Mouse (Mus musculus) heart, embryonic 13.5 days (tissue): Measurements from ENCODE around the gene Hivep3. TPM values are rescaled to one million over a fixed set of nuclear protein-coding genes. Genes with fewer than 3 reads are reported as not detected.

Experiments
- ATAC-seq: fragments of 200-750 bp; cut with Nextera tagmentation; 2 replicates; pipeline ENCODE4 v1.8.0; 2017; ENCODE audit warnings: moderate TSS enrichment; ENCODE audit not compliant: insufficient number of reproducible peaks, low FRiP score, low TSS enrichment; ENCODE audit errors: extremely low read depth
- H3K27ac ChIP-seq: fragments of 300-500 bp; sonication (generic); replicated peaks from 2 replicates; pipeline ENCODE4 v1.5.1; 2015; ENCODE audit warnings: moderate library complexity, mild to moderate bottlenecking, inconsistent platforms
- H3K27me3 ChIP-seq: fragments of 300-500 bp; sonication (generic); replicated peaks from 2 replicates; pipeline ENCODE4 v1.6.1; 2015; ENCODE audit warnings: mild to moderate bottlenecking, inconsistent platforms
- H3K36me3 ChIP-seq: fragments of 300-500 bp; sonication (generic); 2 replicates; pipeline ENCODE4 v1.6.1; 2015; ENCODE audit warnings: mild to moderate bottlenecking, inconsistent platforms
- H3K4me1 ChIP-seq: fragments of 300-500 bp; sonication (generic); 2 replicates; pipeline ENCODE4 v1.6.1; 2015; ENCODE audit warnings: inconsistent platforms
- H3K4me2 ChIP-seq: fragments of 300-500 bp; sonication (generic); 2 replicates; pipeline ENCODE4 v1.6.1; 2015; ENCODE audit warnings: inconsistent platforms, mild to moderate bottlenecking, moderate library complexity
- H3K4me3 ChIP-seq: fragments of 300-500 bp; sonication (generic); 2 replicates; pipeline ENCODE4 v1.5.1; 2015; ENCODE audit warnings: moderate library complexity, mild to moderate bottlenecking, inconsistent platforms
- H3K9ac ChIP-seq: fragments of 300-500 bp; sonication (generic); 2 replicates; pipeline ENCODE4 v1.6.1; 2015; ENCODE audit warnings: inconsistent platforms, mild to moderate bottlenecking, moderate library complexity
- H3K9me3 ChIP-seq: fragments of 300-500 bp; sonication (generic); 2 replicates; pipeline ENCODE4 v1.6.1; 2016; ENCODE audit warnings: inconsistent platforms
- WGBS: fragments of 180-500 bp; shearing (Covaris S2); methylation state at CpG from one replicate; pipeline ENCODE4 v1.1.7; 2015; ENCODE audit warnings: mixed read lengths; 5-methylcytosine and 5-hydroxymethylcytosine counted together
- polyA plus RNA-seq: library from polyadenylated mRNA; unstranded; fragments of >200 nt; fragmentation: Nextera tagmentation; extraction: Ambion mirVana; gene quantifications from 2 replicates; pipeline ENCODE4 v1.2.1, GENCODE M21; 2015

Gene Hivep3
- polyA plus RNA-seq, 1 experiment from 2014 or later, result 5.0 TPM

- no peak overlapping the region for H3K9ac ChIP-seq
- H3K36me3 ChIP-seq, result no peaks in the 10 kb centered on the region
- H3K27ac ChIP-seq, result peak overlapping the region; percentile 50; the same call in 1 of the 2 replicates
- WGBS, result 57% methylated on average over 12 of the region's 12 CpGs
- H3K27me3 ChIP-seq, result peaks cover 19% of the 10 kb centered on the region; the same call in 1 of the 2 replicates
- no peak overlapping the region for H3K4me3 ChIP-seq
- peaks cover 23% of the 10 kb centered on the region for H3K4me1 ChIP-seq
- H3K9me3 ChIP-seq, result no peaks in the 10 kb centered on the region
- H3K4me2 ChIP-seq, result no peak overlapping the region
- ATAC-seq, result no peak
Measured at GRCm38 (mm10) chr4:119981047-119981720, 247.6 kb downstream of the Hivep3 start.

- H3K27me3 ChIP-seq, result peaks cover 16% of the 10 kb centered on the region; the same call in 1 of the 2 replicates
- peaks cover 25% of the 10 kb centered on the region for H3K4me1 ChIP-seq
- no peak overlapping the region for H3K4me3 ChIP-seq
- H3K4me2 ChIP-seq, result no peak overlapping the region
- no peaks in the 10 kb centered on the region for H3K9me3 ChIP-seq
- no peak for ATAC-seq
- no peak overlapping the region for H3K9ac ChIP-seq
- H3K27ac ChIP-seq, result no peak overlapping the region
- no peaks in the 10 kb centered on the region for H3K36me3 ChIP-seq
- WGBS, result 69% methylated on average over 5 of the region's 5 CpGs
Measured at GRCm38 (mm10) chr4:119986065-119986464, 252.5 kb downstream of the Hivep3 start.

- H3K4me3 ChIP-seq, result no peak overlapping the region
- peaks cover 22% of the 10 kb centered on the region for H3K4me1 ChIP-seq
- peaks cover 16% of the 10 kb centered on the region; the same call in 1 of the 2 replicates for H3K27me3 ChIP-seq
- no peak overlapping the region for H3K9ac ChIP-seq
- H3K4me2 ChIP-seq, result no peak overlapping the region
- H3K9me3 ChIP-seq, result no peaks in the 10 kb centered on the region
- H3K36me3 ChIP-seq, result no peaks in the 10 kb centered on the region
- ATAC-seq, result no peak
- H3K27ac ChIP-seq, result no peak overlapping the region
- WGBS, result 47% methylated on average over 5 of the region's 5 CpGs
Measured at GRCm38 (mm10) chr4:119986580-119987291, 253.2 kb downstream of the Hivep3 start.

- H3K4me3 ChIP-seq, result no peak overlapping the region
- H3K4me1 ChIP-seq, result peaks cover 27% of the 10 kb centered on the region
- ATAC-seq, result no peak
- H3K36me3 ChIP-seq, result no peaks in the 10 kb centered on the region
- no peaks in the 10 kb centered on the region for H3K9me3 ChIP-seq
- H3K9ac ChIP-seq, result no peak overlapping the region
- 56% methylated on average over 4 of the region's 4 CpGs for WGBS
- no peak overlapping the region for H3K27ac ChIP-seq
- no peak overlapping the region for H3K4me2 ChIP-seq
- H3K27me3 ChIP-seq, result peaks cover 16% of the 10 kb centered on the region; the same call in 1 of the 2 replicates
Measured at GRCm38 (mm10) chr4:119987376-119988087, 253.9 kb downstream of the Hivep3 start.

- H3K27ac ChIP-seq, result no peak overlapping the region
- no peaks in the 10 kb centered on the region for H3K9me3 ChIP-seq
- peaks cover 22% of the 10 kb centered on the region for H3K4me1 ChIP-seq
- ATAC-seq, result no peak
- WGBS, result 48% methylated on average over 3 of the region's 3 CpGs
- H3K4me2 ChIP-seq, result no peak overlapping the region
- H3K4me3 ChIP-seq, result no peak overlapping the region
- no peak overlapping the region for H3K9ac ChIP-seq
- H3K27me3 ChIP-seq, result peaks cover 14% of the 10 kb centered on the region; the same call in 1 of the 2 replicates
- H3K36me3 ChIP-seq, result no peaks in the 10 kb centered on the region
Measured at GRCm38 (mm10) chr4:119989031-119989693, 255.6 kb downstream of the Hivep3 start.

GRCm38 (mm10) chr4:119990346-119990745, 256.8 kb downstream of the Hivep3 start:
- Histone ChIP-seq H3K4me3 (no peak overlapping the region), H3K9me3 (no peaks in the 10 kb centered on the region), H3K4me2 (no peak overlapping the region), H3K36me3 (no peaks in the 10 kb centered on the region), H3K27ac (no peak overlapping the region), H3K4me1 (peaks cover 22% of the 10 kb centered on the region), H3K9ac (no peak overlapping the region), H3K27me3 (peaks cover 8% of the 10 kb centered on the region; the same call in 1 of the 2 replicates)
- ATAC-seq, result no peak
- WGBS, result 76% methylated on average over 3 of the region's 3 CpGs

GRCm38 (mm10) chr4:119990841-119991240, 257.3 kb downstream of the Hivep3 start:
- WGBS, result 84% methylated on average over 3 of the region's 3 CpGs
- no peak overlapping the region for H3K4me2 ChIP-seq
- H3K27me3 ChIP-seq, result peaks cover 4% of the 10 kb centered on the region; the same call in 1 of the 2 replicates
- H3K9ac ChIP-seq, result no peak overlapping the region
- no peak overlapping the region for H3K4me3 ChIP-seq
- H3K9me3 ChIP-seq, result no peaks in the 10 kb centered on the region
- H3K4me1 ChIP-seq, result peaks cover 22% of the 10 kb centered on the region
- no peak overlapping the region for H3K27ac ChIP-seq
- no peak for ATAC-seq
- no peaks in the 10 kb centered on the region for H3K36me3 ChIP-seq

GRCm38 (mm10) chr4:119991758-119992157, 258.2 kb downstream of the Hivep3 start:
- no peak for ATAC-seq
- H3K9me3 ChIP-seq, result no peaks in the 10 kb centered on the region
- H3K4me3 ChIP-seq, result no peak overlapping the region
- peaks cover 4% of the 10 kb centered on the region; the same call in 1 of the 2 replicates for H3K27me3 ChIP-seq
- H3K27ac ChIP-seq, result no peak overlapping the region
- 42% methylated on average over 4 of the region's 4 CpGs for WGBS
- H3K4me1 ChIP-seq, result peaks cover 22% of the 10 kb centered on the region
- no peaks in the 10 kb centered on the region for H3K36me3 ChIP-seq
- no peak overlapping the region for H3K4me2 ChIP-seq
- H3K9ac ChIP-seq, result no peak overlapping the region

- Histone ChIP-seq H3K27me3 (0 out of 2 replicates have a peak, but pooled peaks cover 4% of the 10 kb centered on the region), H3K36me3 (no peaks in the 10 kb centered on the region), H3K4me2 (no peak overlapping the region), H3K4me1 (peaks cover 14% of the 10 kb centered on the region), H3K27ac (no peak overlapping the region), H3K9me3 (no peaks in the 10 kb centered on the region), H3K4me3 (no peak overlapping the region), H3K9ac (no peak overlapping the region)
- no peak for ATAC-seq
- 90% methylated on average over 1 of the region's 1 CpGs for WGBS
Measured at GRCm38 (mm10) chr4:119996377-119996776, 262.8 kb downstream of the Hivep3 start.

GRCm38 (mm10) chr4:119997351-119997750, 263.8 kb downstream of the Hivep3 start:
- no peak overlapping the region for H3K4me3 ChIP-seq
- H3K9me3 ChIP-seq, result no peaks in the 10 kb centered on the region
- H3K27ac ChIP-seq, result no peak overlapping the region
- no peak for ATAC-seq
- H3K36me3 ChIP-seq, result no peaks in the 10 kb centered on the region
- no peak overlapping the region for H3K9ac ChIP-seq
- H3K4me1 ChIP-seq, result peaks cover 4% of the 10 kb centered on the region; the same call in 1 of the 2 replicates
- H3K27me3 ChIP-seq, result 0 out of 2 replicates have a peak, but pooled peaks cover 4% of the 10 kb centered on the region
- WGBS, result 82% methylated on average over 7 of the region's 7 CpGs
- no peak overlapping the region for H3K4me2 ChIP-seq

- peaks cover 4% of the 10 kb centered on the region; the same call in 1 of the 2 replicates for H3K4me1 ChIP-seq
- no peak overlapping the region for H3K9ac ChIP-seq
- no peak overlapping the region for H3K4me2 ChIP-seq
- ATAC-seq, result no peak
- H3K9me3 ChIP-seq, result no peaks in the 10 kb centered on the region
- H3K27me3 ChIP-seq, result no peaks in the 10 kb centered on the region
- H3K27ac ChIP-seq, result no peak overlapping the region
- H3K36me3 ChIP-seq, result no peaks in the 10 kb centered on the region
- 53% methylated on average over 5 of the region's 5 CpGs for WGBS
- no peak overlapping the region for H3K4me3 ChIP-seq
Measured at GRCm38 (mm10) chr4:119998911-119999310, 265.3 kb downstream of the Hivep3 start.
